Mouse (Mus musculus): ENCODE results near the gene Vax2. TPM values are rescaled to one million over a fixed set of nuclear protein-coding genes. Genes with fewer than 3 reads are reported as not detected.

Vax2 gene
- polyA plus RNA-seq, 1 experiment = not detected

DNA sequence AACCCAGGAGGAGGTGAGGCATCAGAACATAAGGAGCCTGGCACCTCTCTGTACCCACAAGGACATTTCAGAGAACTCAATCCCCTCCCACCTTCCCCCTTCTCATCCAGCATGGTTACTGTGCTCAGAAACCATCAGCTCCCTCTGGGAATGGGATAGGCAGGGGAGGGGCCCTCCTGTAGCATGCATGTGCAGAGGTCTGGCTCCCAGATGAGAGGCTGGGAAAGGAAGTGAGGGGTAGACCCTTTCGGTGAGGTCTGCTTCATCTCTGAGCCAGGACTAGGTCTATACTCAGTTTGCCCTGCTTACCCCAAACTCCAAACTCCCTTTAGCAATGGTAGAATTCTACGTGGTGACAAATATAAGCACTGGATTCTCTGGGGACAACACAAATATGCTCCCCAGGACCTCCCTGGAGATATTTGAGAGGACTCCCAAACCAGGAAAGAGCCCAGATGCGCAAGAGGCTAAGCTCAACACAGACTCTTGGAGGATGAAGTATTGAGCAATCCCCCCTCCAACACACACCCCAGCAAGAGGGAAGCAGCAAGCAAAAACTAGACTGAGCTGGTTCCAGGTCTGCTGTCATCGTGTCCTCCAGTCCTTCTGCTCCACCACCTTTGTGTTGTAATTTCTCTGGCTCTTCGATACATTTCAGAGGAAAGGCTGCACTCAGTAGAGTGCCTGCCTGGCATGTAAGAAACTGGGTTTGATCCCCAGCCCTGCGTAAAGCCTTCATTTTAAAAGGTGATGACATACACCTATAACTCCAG lies 3.1 kb upstream of the Vax2 start:
- Histone ChIP-seq H3K4me3 (ENCODE audit: insufficient read depth, low read length) (no peak overlapping the region), H3K27ac (ENCODE audit: insufficient read depth, low read length) (no peak overlapping the region), H3K4me1 (ENCODE audit: control insufficient read depth, insufficient read depth, low read length) (no peaks in the 10 kb centered on the region)
- no peak for TF ChIP-seq POLR2A (IDR thresholded peaks at IDR 0.05; ENCODE audit: extremely low read depth, insufficient read depth, low read length)
- no peak for TF ChIP-seq CTCF (IDR thresholded peaks at IDR 0.05; ENCODE audit: extremely low read depth, insufficient read depth, low read length)

DNA sequence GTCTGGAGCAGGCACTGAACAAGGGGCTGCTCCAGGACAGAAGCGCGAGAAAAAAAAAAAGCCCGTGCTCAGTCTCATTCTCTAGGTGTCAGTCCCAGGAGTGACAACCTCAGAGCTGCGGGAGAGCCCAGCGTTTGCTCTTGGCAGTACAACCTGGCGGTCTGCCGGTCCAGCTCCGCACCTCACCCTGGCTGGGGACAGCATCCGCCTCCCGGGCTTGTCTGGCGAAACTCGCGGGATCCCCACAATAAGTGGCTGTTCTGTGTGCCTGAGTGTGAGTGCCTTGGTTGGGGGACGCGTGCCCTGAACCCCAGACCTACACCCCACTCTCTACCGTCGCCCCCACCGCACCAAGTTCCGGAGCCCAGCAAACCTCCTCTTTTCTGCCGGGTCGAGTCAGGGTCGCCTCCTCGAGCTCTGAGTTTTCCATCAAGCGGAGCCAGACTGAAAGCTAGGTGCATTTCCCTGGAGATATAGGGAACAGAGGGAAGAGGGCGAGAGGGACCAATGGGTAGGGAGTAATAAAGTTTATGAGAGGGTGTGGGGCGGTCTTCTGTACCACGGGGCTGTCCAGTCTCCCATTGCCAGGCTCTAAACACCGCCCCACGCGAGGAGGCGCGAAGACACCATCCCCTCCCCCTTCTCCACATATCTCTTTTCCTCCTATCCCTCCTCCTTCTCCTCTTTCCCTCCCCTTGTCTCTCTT lies 550 bp upstream of the Vax2 start:
- TF ChIP-seq POLR2A (IDR thresholded peaks at IDR 0.05; ENCODE audit: extremely low read depth, insufficient read depth, low read length) (no peak), CTCF (IDR thresholded peaks at IDR 0.05; ENCODE audit: extremely low read depth, insufficient read depth, low read length) (no peak)
- Histone ChIP-seq H3K4me1 (ENCODE audit: control insufficient read depth, insufficient read depth, low read length) (no peaks in the 10 kb centered on the region), H3K4me3 (ENCODE audit: insufficient read depth, low read length) (no peak overlapping the region), H3K27ac (ENCODE audit: insufficient read depth, low read length) (no peak overlapping the region)

DNA sequence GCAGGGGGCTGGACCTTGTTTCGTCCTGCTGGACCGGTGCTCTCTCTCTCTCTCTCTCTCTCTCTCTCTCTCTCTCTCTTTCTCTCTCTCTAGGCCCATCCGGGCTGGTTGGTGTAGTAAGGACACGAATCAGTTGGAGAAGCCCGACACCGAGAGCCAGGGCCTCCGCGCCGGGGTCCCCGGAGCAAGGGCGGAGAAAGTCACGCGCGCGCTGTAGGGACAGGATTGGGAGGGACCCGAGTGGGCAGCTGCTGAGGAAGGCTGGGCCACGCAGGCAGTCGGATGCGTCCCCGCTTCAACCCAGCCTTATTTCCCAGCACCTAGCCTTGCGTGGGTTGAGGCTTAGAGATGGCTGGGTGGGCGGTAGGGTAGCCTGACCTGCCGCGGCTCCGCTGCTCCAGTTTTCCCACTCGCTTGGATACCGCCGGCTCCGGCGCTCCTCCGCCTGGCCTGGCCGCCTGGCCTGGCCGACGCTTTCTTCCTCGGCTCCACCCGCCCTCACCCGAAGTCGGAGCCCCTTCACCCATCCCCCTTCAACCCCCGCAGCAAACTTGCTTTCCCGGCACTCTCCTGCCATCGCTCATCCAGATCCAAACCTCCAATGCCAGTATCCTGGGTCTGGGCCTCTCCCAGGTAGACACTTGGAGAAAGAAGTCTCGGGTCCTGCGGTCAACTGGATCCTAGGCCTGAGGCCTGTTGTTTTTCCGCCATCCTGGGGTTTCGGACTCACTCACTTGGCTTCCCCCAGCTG lies 836 bp downstream of the Vax2 start:
- H3K27ac ChIP-seq (ENCODE audit: insufficient read depth, low read length) = no peak overlapping the region
- H3K4me3 ChIP-seq (ENCODE audit: insufficient read depth, low read length) = no peak overlapping the region
- no peaks in the 10 kb centered on the region for H3K4me1 ChIP-seq (ENCODE audit: control insufficient read depth, insufficient read depth, low read length)
- TF ChIP-seq POLR2A (IDR thresholded peaks at IDR 0.05; ENCODE audit: extremely low read depth, insufficient read depth, low read length) = no peak
- TF ChIP-seq CTCF (IDR thresholded peaks at IDR 0.05; ENCODE audit: extremely low read depth, insufficient read depth, low read length) = no peak

DNA sequence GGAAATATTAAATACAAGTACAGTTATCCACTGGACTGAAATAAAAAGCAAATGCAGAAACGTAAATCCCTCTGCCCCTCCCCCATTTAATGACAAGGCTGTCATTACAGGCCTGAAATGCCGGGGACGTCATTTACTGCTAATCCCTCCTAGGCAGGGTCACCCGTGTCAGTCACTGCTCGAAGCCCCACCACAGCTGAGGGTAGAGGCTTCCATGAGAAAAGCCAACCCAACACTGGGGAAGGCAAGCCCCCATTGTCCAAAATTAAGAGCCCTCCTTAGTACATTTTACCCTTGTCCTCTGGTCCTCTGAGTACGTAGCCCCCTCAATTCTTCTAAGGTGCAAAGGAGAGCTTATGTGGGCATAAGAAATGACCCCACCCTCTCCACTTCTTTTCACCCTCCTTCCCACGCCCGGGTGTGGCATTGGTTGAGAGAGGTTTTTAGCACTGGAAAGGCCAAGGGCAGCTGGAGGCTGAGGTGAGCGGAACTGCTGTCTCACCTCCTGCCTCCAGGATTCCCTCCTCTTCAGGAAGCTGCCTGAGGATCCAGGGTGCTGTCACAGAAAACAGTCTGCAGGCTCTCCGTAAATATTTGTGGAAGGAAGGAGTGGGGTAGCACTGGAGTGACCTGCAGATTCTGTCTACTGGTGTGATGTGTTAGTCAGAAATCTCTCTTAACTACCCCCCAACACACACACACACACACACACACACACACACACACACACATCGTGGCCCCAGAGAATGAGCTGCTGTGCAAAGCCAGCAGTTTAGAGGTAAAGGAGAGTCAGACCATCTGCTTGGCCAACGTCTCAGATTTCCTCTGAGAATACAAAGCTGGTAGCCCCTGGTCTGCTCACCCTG lies 2.4 kb downstream of the Vax2 start:
- TF ChIP-seq CTCF (IDR thresholded peaks at IDR 0.05; ENCODE audit: extremely low read depth, insufficient read depth, low read length) (no peak), POLR2A (IDR thresholded peaks at IDR 0.05; ENCODE audit: extremely low read depth, insufficient read depth, low read length) (no peak)
- H3K4me1 ChIP-seq (ENCODE audit: control insufficient read depth, insufficient read depth, low read length) = no peaks in the 10 kb centered on the region
- no peak overlapping the region for H3K27ac ChIP-seq (ENCODE audit: insufficient read depth, low read length)
- no peak overlapping the region for H3K4me3 ChIP-seq (ENCODE audit: insufficient read depth, low read length)

DNA sequence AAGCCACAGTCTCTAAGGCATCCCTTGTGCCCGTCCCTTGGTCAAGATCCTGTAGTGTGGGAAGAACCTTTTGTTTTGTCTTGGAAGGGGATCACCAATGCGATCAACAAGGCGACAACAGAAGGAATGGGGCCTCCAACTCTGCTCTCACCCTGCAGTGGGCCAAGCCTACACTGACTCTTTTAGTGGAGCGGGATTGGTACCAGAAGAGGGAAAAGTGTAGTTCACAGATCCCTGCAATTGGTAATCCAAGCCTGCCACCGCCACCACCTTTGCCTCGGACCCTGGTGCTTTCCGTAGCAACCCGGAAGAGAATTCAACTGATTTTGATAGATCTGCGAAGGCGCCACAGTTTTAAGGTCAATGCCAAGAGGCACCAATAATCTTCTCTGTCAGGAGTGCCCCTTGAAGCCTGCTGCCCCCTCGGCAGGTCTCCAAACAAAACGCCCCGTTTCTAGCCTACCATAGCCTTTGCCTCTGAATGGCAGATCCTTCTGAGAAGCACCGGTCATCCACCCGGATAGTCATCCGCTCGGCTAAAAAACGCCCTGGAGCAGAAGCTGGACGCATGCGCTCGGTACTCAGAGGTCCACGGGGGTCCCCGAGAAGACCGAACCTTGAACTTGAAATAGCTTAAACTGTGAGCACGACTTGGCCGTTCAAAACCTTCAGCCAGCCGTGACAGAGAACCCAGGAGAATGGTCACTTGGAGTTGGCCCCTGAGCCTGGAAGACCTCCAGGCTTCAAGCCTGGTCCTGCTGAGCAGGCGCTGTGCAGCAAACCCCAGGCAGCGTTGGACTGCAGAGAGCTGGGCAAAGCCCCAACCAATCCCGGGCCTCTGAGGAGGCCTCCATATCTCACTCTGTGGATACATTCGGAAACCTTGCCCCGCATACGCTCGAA lies 3.4 kb downstream of the Vax2 start:
- H3K4me3 ChIP-seq (ENCODE audit: insufficient read depth, low read length) = no peak overlapping the region
- TF ChIP-seq POLR2A (IDR thresholded peaks at IDR 0.05; ENCODE audit: extremely low read depth, insufficient read depth, low read length) (no peak), CTCF (IDR thresholded peaks at IDR 0.05; ENCODE audit: extremely low read depth, insufficient read depth, low read length) (no peak)
- no peak overlapping the region for H3K27ac ChIP-seq (ENCODE audit: insufficient read depth, low read length)
- no peaks in the 10 kb centered on the region for H3K4me1 ChIP-seq (ENCODE audit: control insufficient read depth, insufficient read depth, low read length)

DNA sequence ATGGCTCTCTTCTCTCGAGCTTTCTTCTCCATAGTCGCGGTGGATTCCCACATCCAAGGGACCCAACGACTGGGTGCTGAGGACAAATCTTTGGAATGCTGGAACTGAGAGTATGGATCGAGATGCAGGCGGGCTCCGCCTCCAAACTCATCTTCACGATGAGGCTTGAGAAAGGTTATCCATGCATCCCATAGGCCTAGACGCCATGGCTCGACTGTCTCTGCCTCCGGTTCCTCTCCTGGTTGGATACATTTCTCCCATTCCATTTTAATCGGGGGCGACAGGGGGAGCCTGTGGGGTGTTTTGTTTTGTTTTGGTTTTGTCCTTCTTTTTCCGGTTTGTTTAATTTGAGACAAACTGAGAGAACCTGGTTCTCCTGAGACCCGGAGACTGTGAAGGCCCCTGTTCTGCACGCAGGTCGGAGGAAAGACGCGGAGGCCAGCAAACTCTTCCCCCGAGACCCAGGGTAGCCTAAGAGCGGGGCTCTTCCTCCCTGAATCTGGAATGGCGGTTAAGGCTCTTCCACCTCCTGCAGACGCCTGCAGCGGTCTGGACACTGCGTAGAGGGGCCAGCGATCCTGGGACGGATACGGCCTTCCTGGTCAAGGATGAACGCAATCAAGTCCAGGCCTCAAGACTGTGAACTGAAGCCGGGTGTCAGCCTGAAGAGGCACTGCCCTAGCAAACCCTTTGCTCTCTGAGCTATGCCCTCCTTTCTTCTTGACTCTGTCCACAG lies 4.6 kb downstream of the Vax2 start:
- Histone ChIP-seq H3K4me3 (ENCODE audit: insufficient read depth, low read length) (no peak overlapping the region), H3K27ac (ENCODE audit: insufficient read depth, low read length) (no peak overlapping the region), H3K4me1 (ENCODE audit: control insufficient read depth, insufficient read depth, low read length) (no peaks in the 10 kb centered on the region)
- TF ChIP-seq CTCF (IDR thresholded peaks at IDR 0.05; ENCODE audit: extremely low read depth, insufficient read depth, low read length) (no peak), POLR2A (IDR thresholded peaks at IDR 0.05; ENCODE audit: extremely low read depth, insufficient read depth, low read length) (no peak)

DNA sequence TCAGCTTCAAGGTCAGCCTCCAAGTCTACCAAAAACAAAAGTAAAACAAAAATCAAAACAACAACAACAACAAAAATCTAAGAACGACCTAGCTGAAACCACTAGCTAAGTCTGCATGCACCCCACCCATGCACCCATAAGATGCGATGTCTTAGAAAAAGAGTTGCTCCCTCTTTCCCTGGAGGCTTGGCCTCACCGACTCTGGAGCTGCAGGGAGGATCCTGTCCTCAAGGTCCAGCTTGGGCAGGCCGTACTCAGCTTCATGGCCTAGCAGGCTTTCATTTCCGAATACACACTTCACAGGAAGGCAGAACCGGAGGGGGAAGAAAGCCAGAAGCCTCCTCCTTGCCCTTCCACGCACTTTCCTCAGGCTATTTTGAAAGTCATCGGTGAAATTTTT lies 6.0 kb downstream of the Vax2 start:
- H3K4me3 ChIP-seq (ENCODE audit: insufficient read depth, low read length) = no peak overlapping the region
- no peak overlapping the region for H3K27ac ChIP-seq (ENCODE audit: insufficient read depth, low read length)
- TF ChIP-seq POLR2A (IDR thresholded peaks at IDR 0.05; ENCODE audit: extremely low read depth, insufficient read depth, low read length) = no peak
- no peak for TF ChIP-seq CTCF (IDR thresholded peaks at IDR 0.05; ENCODE audit: extremely low read depth, insufficient read depth, low read length)
- no peaks in the 10 kb centered on the region for H3K4me1 ChIP-seq (ENCODE audit: control insufficient read depth, insufficient read depth, low read length)

DNA sequence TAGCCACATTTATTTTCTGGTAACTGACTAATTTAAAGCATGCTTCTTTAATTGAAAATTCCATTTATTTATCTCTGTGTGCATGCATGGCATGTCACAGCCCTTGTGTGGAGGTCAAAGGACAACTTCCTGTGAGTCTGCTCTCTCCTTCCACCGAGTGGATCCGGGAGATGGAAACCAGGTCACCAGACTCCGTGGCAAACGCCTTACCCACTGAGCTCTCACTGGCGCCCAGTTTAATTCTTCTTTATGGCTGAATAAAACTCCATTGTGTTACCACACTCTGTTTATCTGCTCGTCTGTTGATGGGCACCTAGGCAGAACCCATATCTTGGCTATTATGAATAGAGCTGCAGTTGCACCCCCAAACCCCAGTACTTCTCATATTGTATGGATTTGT lies 11.5 kb downstream of the Vax2 start:
- H3K4me3 ChIP-seq (ENCODE audit: insufficient read depth, low read length) = no peak overlapping the region
- H3K4me1 ChIP-seq (ENCODE audit: control insufficient read depth, insufficient read depth, low read length) = no peaks in the 10 kb centered on the region
- H3K27ac ChIP-seq (ENCODE audit: insufficient read depth, low read length) = no peak overlapping the region
- TF ChIP-seq CTCF (IDR thresholded peaks at IDR 0.05; ENCODE audit: extremely low read depth, insufficient read depth, low read length) (no peak), POLR2A (IDR thresholded peaks at IDR 0.05; ENCODE audit: extremely low read depth, insufficient read depth, low read length) (no peak)
